Mouse (Mus musculus): ENCODE data around the gene Dapl1. TPM values are rescaled to one million over a fixed set of nuclear protein-coding genes. Genes with fewer than 3 reads are reported as not detected.

Dapl1 gene
- polyA plus RNA-seq, 1 experiment from 2014 or later = not detected

GRCm38 (mm10) chr2:59552784-59553183 lies 68.3 kb downstream of the Dapl1 start:
- DNase-seq (ENCODE audit: low read depth, low spot score) (no peak), ATAC-seq (no peak)
- in situ Hi-C loops (cut with MboI; ENCODE audit: low pct_unique_long_range_greater_than_20kb) = no loop called here
- H3K27me3 ChIP-seq = no peaks in the 10 kb centered on the region
- CTCF ChIA-PET = no interaction called here
- POLR2A ChIA-PET = no interaction called here
- TF ChIP-seq CTCF (IDR thresholded peaks at IDR 0.05) = no peak

GRCm38 (mm10) chr2:59554373-59554940 lies 70.0 kb downstream of the Dapl1 start:
- H3K27me3 ChIP-seq = no peaks in the 10 kb centered on the region
- DNase-seq (ENCODE audit: low read depth, low spot score) = no peak
- ChIA-PET CTCF (interaction anchor here (1.0 kb wide), 1 partner anchor 13 kb away, joined by 3 read pairs; no protein-coding TSS in a partner anchor), POLR2A (interaction anchor here (0.9 kb wide), 1 partner anchor 37 kb away, joined by 3 read pairs; no protein-coding TSS in a partner anchor)
- in situ Hi-C loops (cut with MboI; ENCODE audit: low pct_unique_long_range_greater_than_20kb) = no loop called here
- no peak for ATAC-seq
- TF ChIP-seq CTCF (IDR thresholded peaks at IDR 0.05) = no peak

Other genes starting within 250 kb of the Dapl1 start
- gene Tanc1, start 127.4 kb downstream of the Dapl1 start, polyA plus RNA-seq (2021) = 45.3 TPM